ENCODE assay signal across 8 mouse cellular contexts in the genomic region with DNA sequence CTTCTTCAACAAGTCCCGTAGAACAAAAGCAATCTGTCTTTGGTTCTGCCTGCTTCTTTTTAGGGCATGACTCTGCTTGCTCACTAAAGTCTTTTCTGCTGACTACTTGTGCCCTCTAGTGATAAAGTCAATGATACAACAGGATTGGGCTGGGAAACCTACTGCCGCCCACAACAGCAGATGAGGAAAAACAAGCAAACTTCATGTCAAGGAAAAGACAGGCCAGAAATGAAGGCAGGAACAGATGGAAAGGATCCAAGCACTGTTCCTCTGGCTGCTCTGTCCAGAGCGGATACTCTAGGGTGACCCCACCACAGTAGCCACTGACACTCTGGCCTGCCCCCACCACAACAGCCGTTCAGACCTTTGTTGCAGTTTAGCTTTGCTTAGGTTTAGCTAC.
DNase-seq lines count a peak whose midpoint lies in the region; ATAC-seq and TF ChIP-seq lines count a peak whose summit lies in the region.

No protein-coding gene starts in this region.

- peak; percentile 83 for TF ChIP-seq CTCF in lung, postnatal 0 days (IDR thresholded peaks at IDR 0.05)

- no peak overlapping the region; the same call in 1 of the 2 replicates for H3K27ac ChIP-seq in embryonic facial prominence, embryonic 14.5 days (replicated peaks; ENCODE audit: low read depth, low read length)
- H3K27ac ChIP-seq in lung, postnatal 0 days (ENCODE audit: low read length), result no peak overlapping the region
- no peak overlapping the region for H3K27ac ChIP-seq in hindbrain, embryonic 12.5 days

- 54% methylated on average over 4 of the region's 4 CpGs for WGBS in embryonic facial prominence, embryonic 14.5 days
- 48% methylated on average over 4 of the region's 4 CpGs for WGBS in lung, postnatal 0 days
- 62% methylated on average over 4 of the region's 4 CpGs for WGBS in hindbrain, embryonic 12.5 days

- TF ChIP-seq EP300 in lung, postnatal 0 days (IDR thresholded peaks at IDR 0.05), result 0 out of 2 replicates have a peak, but pooled peaks have one; percentile 30

- H3K4me1 ChIP-seq in embryonic facial prominence, embryonic 14.5 days (ENCODE audit: control insufficient read depth, insufficient read depth, low read length), result no peaks in the 10 kb centered on the region
- no peaks in the 10 kb centered on the region for H3K4me1 ChIP-seq in lung, postnatal 0 days (ENCODE audit: insufficient read depth, low read depth, low read length)
- H3K4me1 ChIP-seq in hindbrain, embryonic 12.5 days, result 0 out of 2 replicates have a peak, but pooled peaks cover 3% of the 10 kb centered on the region

- H3K9ac ChIP-seq in embryonic facial prominence, embryonic 14.5 days (ENCODE audit: low read depth, low read length), result no peak overlapping the region
- no peak overlapping the region for H3K9ac ChIP-seq in lung, postnatal 0 days (replicated peaks; ENCODE audit: low read depth)
- no peak overlapping the region for H3K9ac ChIP-seq in hindbrain, embryonic 12.5 days

- no peaks in the 10 kb centered on the region for H3K27me3 ChIP-seq in embryonic facial prominence, embryonic 14.5 days (replicated peaks; ENCODE audit: control insufficient read depth, insufficient read depth, low read length)
- no peaks in the 10 kb centered on the region for H3K27me3 ChIP-seq in lung, postnatal 0 days (replicated peaks; ENCODE audit: insufficient read depth, low read length)
- no peaks in the 10 kb centered on the region for H3K27me3 ChIP-seq in hindbrain, embryonic 12.5 days

- peak; percentile 11 for DNase-seq in kidney, adult 11 months
- DNase-seq in kidney, adult 18-20 months, result no peak
- peak; percentile 68 for DNase-seq in adipocyte (ENCODE audit: low spot score)
- peak; percentile 83 for DNase-seq in embryonic facial prominence, embryonic 14.5 days (ENCODE audit: low spot score)
- peak; percentile 91 for DNase-seq in lung, postnatal 0 days (ENCODE audit: low spot score)
- no peak for DNase-seq in layer of hippocampus, postnatal 25 days (ENCODE audit: extremely low spot score in 1 of 2, low spot score in 1 of 2)

- no peaks in the 10 kb centered on the region for H3K9me3 ChIP-seq in embryonic facial prominence, embryonic 14.5 days (ENCODE audit: control insufficient read depth, low read length)
- H3K9me3 ChIP-seq in lung, postnatal 0 days (ENCODE audit: low read length), result no peaks in the 10 kb centered on the region
- no peaks in the 10 kb centered on the region for H3K9me3 ChIP-seq in hindbrain, embryonic 12.5 days (replicated peaks)

- no peak overlapping the region for H3K4me2 ChIP-seq in embryonic facial prominence, embryonic 14.5 days (ENCODE audit: low read depth, low read length)
- no peak overlapping the region for H3K4me2 ChIP-seq in lung, postnatal 0 days (replicated peaks; ENCODE audit: low read depth, low read length)
- no peak overlapping the region for H3K4me2 ChIP-seq in hindbrain, embryonic 12.5 days (replicated peaks)

- ATAC-seq in embryonic facial prominence, embryonic 14.5 days (ENCODE audit: low read depth), result no peak
- ATAC-seq in lung, postnatal 0 days, result peak; percentile 84
- no peak for ATAC-seq in erythroid progenitor cell, adult 5-6 weeks (replicated peaks; ENCODE audit: low FRiP score, poor library complexity, severe bottlenecking)
- no peak for ATAC-seq in hindbrain, embryonic 12.5 days (ENCODE audit: low FRiP score)

- H3K36me3 ChIP-seq in embryonic facial prominence, embryonic 14.5 days (ENCODE audit: control insufficient read depth, insufficient read depth, low read length), result peaks cover 16% of the 10 kb centered on the region
- H3K36me3 ChIP-seq in lung, postnatal 0 days (ENCODE audit: insufficient read depth, low read length), result no peaks in the 10 kb centered on the region
- H3K36me3 ChIP-seq in hindbrain, embryonic 12.5 days, result peaks cover 12% of the 10 kb centered on the region

- H3K4me3 ChIP-seq in embryonic facial prominence, embryonic 14.5 days (ENCODE audit: low read depth, low read length), result no peak overlapping the region
- no peak overlapping the region for H3K4me3 ChIP-seq in lung, postnatal 0 days (ENCODE audit: low read depth, low read length)
- H3K4me3 ChIP-seq in hindbrain, embryonic 12.5 days, result no peak overlapping the region

Comparison
In these comparisons a context has a peak if more than half of its experiments do, and no peak if none do; other contexts are left out.
1. DNase-seq: peak in kidney, adult 11 months (single experiment), adipocyte (single experiment), embryonic facial prominence, embryonic 14.5 days (single experiment) and lung, postnatal 0 days (single experiment); none in kidney, adult 18-20 months (single experiment) and layer of hippocampus, postnatal 25 days (0 of 2).